Mouse (Mus musculus) limb, embryonic 11.5 days (tissue): ENCODE results near the gene Cpox. TPM values are rescaled to one million over a fixed set of nuclear protein-coding genes. Genes with fewer than 3 reads are reported as not detected.

Experiments
- ATAC-seq: fragments of 200-750 bp; cut with Nextera tagmentation; 2 replicates; pipeline ENCODE4 v1.8.0; 2017; ENCODE audit warnings: low read depth; ENCODE audit not compliant: insufficient number of reproducible peaks, low FRiP score, low TSS enrichment
- DNase-seq: peaks from one replicate; pipeline ENCODE4 v3.0.0-alpha.2; 2015; ENCODE audit warnings: low spot score
- H3K27ac ChIP-seq: fragments of 300-500 bp; sonication (generic); replicated peaks from 2 replicates; pipeline ENCODE4 v1.5.1; 2014; ENCODE audit warnings: low read depth, mild to moderate bottlenecking, low read length
- H3K27me3 ChIP-seq: fragments of 300-500 bp; sonication (generic); 2 replicates; pipeline ENCODE4 v1.6.1; 2014; ENCODE audit warnings: mild to moderate bottlenecking, low read length, mixed read lengths; ENCODE audit not compliant: control insufficient read depth, insufficient read depth
- H3K36me3 ChIP-seq: fragments of 300-500 bp; sonication (generic); 2 replicates; pipeline ENCODE4 v1.6.1; 2014; ENCODE audit warnings: mild to moderate bottlenecking, low read length, moderate library complexity, mixed read lengths; ENCODE audit not compliant: control insufficient read depth, insufficient read depth
- H3K4me1 ChIP-seq: fragments of 300-500 bp; sonication (generic); 2 replicates; pipeline ENCODE4 v1.6.1; 2014; ENCODE audit warnings: low read length, mixed read lengths; ENCODE audit not compliant: control insufficient read depth, insufficient read depth
- H3K4me2 ChIP-seq: fragments of 300-500 bp; sonication (generic); 2 replicates; pipeline ENCODE4 v1.6.1; 2014; ENCODE audit warnings: low read depth, mild to moderate bottlenecking, moderate library complexity; ENCODE audit not compliant: severe bottlenecking
- H3K4me3 ChIP-seq: fragments of 300-500 bp; sonication (generic); 2 replicates; pipeline ENCODE4 v1.5.1; 2014; ENCODE audit warnings: low read depth, low read length
- H3K9ac ChIP-seq: fragments of 300-500 bp; sonication (generic); 2 replicates; pipeline ENCODE4 v1.6.1; 2014; ENCODE audit warnings: mild to moderate bottlenecking, low read length
- H3K9me3 ChIP-seq: fragments of 300-500 bp; sonication (generic); 2 replicates; pipeline ENCODE4 v1.6.1; 2016; ENCODE audit warnings: low read length; ENCODE audit not compliant: control insufficient read depth
- WGBS: fragments of 180-500 bp; shearing (Covaris S2); extraction: QIAGEN DNeasy Blood & Tissue Kit; methylation state at CpG from one replicate; pipeline ENCODE4 v1.1.7; 2014; 5-methylcytosine and 5-hydroxymethylcytosine counted together
- polyA plus RNA-seq: library from polyadenylated mRNA; unstranded; fragments of >200 nt; fragmentation: Nextera tagmentation; extraction: Ambion mirVana; gene quantifications from 2 replicates; pipeline ENCODE4 v1.2.1, GENCODE M21; 2014

The Cpox gene
- polyA plus RNA-seq: 21.9 and 23.5 TPM in 2 replicates

DNA sequence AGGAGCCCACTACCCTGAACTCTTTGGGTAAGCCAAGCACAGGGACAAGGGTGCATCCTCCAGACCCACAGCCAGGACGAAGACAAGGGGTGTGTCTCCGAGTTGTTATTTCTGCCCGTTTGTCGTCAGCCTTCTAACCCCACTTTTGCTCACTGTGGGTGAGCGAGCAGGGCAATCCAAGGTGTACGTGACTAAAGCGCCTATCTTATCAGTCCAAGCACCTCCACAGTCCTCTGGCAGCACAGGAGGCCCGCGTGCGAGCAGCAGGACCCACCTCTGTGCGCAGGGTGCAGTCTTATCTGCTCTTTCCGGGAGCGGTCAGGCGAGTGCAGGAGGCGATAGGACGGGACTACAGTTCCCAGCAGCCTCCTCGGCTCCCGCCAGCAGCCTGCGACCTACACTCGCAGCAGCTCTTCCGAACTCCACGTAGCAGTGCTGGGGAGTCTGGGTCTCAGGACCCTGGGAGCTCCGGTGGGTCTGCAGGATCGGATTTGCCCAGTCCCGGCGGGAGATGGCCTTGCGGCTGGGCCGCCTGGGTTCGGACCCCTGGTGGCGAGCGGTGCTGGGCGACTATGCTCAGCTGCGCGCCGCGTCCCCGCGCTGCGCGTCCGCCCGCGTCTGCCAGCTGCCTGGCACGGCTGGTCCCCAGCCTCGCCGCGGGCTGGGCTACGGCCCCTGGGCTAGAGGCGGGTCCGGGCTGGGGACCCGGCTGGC lies at the start of gene Cpox:
Cpox (plus strand) TSS at position 376 of the 714 bp plus-strand sequence.
- WGBS: under 1% methylated on average over 51 of the region's 51 CpGs
- Histone ChIP-seq H3K36me3 (peaks cover 7% of the 10 kb centered on the region; the same call in 1 of the 2 replicates), H3K27ac (peak within 1 kb of the TSS; percentile 59; the same call in 1 of the 2 replicates), H3K4me1 (no peaks in the 10 kb centered on the region), H3K4me3 (peak within 1 kb of the TSS; percentile 87), H3K9ac (peak within 1 kb of the TSS; percentile 82), H3K4me2 (peak within 1 kb of the TSS; percentile 79), H3K9me3 (no peaks in the 10 kb centered on the region), H3K27me3 (no peaks in the 10 kb centered on the region)
- DNase-seq: peak; percentile 86
- ATAC-seq: peak; percentile 98

DNA sequence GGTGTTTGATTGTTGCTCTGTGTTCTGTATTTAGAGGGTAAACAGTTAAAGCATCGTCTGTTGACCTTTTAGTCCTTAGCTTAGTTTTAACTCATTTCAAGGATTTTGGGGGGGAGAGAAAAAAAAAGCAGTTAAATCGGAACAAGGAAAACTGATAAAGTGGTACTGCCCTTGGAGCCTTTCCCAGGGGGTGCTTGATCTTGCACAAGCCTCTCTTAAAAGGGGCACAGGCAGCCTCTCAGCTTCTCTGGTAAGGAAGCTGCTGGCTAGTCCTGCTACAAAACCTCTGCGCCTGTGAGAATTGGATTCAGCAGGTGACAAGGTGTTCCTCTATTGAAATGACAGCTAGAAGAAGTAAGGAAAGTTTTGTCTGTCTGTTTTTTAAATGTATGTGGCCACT lies 47.7 kb upstream of the Cpox start:
- no peaks in the 10 kb centered on the region for H3K36me3 ChIP-seq
- H3K4me1 ChIP-seq: no peaks in the 10 kb centered on the region
- no peak overlapping the region for H3K4me3 ChIP-seq
- no peak for DNase-seq
- H3K9me3 ChIP-seq: no peaks in the 10 kb centered on the region
- no peak for ATAC-seq
- H3K27ac ChIP-seq: no peak overlapping the region
- no peak overlapping the region for H3K4me2 ChIP-seq
- no peak overlapping the region for H3K9ac ChIP-seq
- 84% methylated on average over 3 of the region's 3 CpGs for WGBS
- no peaks in the 10 kb centered on the region for H3K27me3 ChIP-seq

DNA sequence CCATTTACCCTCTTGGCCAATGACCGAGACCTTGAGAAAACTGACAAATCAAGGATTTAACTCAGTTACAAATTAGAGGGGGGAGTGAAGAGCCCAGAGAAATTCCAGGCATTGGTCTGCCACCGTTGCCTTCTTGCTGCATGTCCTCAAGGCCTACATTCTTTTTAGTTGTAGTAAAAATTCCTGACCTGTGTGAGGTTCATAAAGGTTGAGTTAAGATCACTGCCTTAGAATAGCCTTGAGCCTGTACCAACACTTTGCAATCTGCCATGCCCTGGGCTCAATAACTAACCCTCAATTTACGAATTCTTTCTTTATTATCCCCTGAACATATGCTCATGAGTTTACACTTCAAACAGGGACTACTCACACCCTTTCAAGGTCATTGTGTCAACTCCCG lies 47.0 kb upstream of the Cpox start:
- DNase-seq (no peak), ATAC-seq (no peak)
- H3K4me2 ChIP-seq: no peak overlapping the region
- H3K9me3 ChIP-seq: no peaks in the 10 kb centered on the region
- no peak overlapping the region for H3K27ac ChIP-seq
- no peak overlapping the region for H3K4me3 ChIP-seq
- no peak overlapping the region for H3K9ac ChIP-seq
- H3K36me3 ChIP-seq: no peaks in the 10 kb centered on the region
- H3K4me1 ChIP-seq: no peaks in the 10 kb centered on the region
- 49% methylated on average over 4 of the region's 4 CpGs for WGBS
- H3K27me3 ChIP-seq: no peaks in the 10 kb centered on the region

DNA sequence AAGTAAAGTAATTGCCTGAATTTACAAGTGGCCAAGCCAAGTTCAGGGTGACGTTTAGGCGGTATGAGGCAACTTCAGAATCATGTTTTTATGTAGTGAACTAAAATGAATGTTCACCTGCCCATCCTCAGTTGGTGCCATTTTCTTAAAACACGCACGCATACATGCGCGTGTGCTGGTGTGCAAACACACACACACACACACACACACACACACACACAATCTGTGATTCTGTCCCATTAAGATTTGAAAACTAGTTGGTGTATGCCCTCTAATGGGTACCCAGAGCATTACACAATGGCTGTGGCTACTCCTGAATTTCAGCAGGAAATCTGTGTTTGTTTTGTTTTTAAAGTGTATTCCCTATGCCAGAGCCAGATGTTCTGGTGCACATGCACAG lies 46.1 kb upstream of the Cpox start:
- ATAC-seq: no peak
- H3K36me3 ChIP-seq: no peaks in the 10 kb centered on the region
- no peak overlapping the region for H3K27ac ChIP-seq
- no peaks in the 10 kb centered on the region for H3K4me1 ChIP-seq
- H3K4me2 ChIP-seq: no peak overlapping the region
- no peaks in the 10 kb centered on the region for H3K9me3 ChIP-seq
- no peaks in the 10 kb centered on the region for H3K27me3 ChIP-seq
- no peak overlapping the region for H3K4me3 ChIP-seq
- DNase-seq: peak; percentile 32
- 84% methylated on average over 6 of the region's 6 CpGs for WGBS
- H3K9ac ChIP-seq: no peak overlapping the region

DNA sequence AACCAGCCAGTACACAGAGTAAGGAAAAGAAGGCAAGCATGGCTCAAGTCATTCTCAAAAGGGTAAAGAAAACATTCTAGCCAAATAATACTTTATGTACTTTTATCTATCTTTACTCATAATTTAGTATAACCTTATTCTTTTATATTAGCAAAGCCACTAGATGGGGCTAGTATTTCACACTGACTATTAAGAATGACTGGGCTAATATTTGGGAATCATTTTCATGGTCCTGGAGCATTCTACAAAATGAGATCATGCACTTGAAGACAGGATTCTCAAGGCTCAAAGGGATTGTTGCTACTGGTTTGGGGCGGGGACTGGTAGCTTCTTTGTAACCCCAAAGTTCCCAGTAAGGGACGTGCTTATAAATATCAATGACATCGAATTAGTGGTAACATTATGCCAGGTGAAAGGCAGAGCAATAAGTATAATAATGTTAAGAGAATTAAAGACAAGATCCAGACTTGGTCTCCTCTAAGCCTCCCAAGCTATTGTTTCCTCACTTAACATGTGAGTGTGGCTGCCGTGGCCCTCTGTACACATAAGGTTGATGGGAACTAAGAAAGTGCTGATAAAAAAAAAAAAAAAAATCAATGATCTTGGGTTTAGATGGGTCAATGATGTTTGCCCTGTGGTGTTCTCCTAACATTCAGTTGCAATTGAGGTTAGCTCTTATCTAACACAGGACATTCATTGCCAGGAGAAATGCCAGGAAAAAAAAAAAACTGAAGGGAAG lies 42.3 kb upstream of the Cpox start:
- no peak overlapping the region for H3K4me3 ChIP-seq
- ATAC-seq: no peak
- no peaks in the 10 kb centered on the region for H3K9me3 ChIP-seq
- no peaks in the 10 kb centered on the region for H3K27me3 ChIP-seq
- no peak for DNase-seq
- H3K4me1 ChIP-seq: no peaks in the 10 kb centered on the region
- H3K4me2 ChIP-seq: no peak overlapping the region
- H3K36me3 ChIP-seq: no peaks in the 10 kb centered on the region
- WGBS: 90% methylated on average over 4 of the region's 4 CpGs
- no peak overlapping the region for H3K27ac ChIP-seq
- H3K9ac ChIP-seq: no peak overlapping the region

DNA sequence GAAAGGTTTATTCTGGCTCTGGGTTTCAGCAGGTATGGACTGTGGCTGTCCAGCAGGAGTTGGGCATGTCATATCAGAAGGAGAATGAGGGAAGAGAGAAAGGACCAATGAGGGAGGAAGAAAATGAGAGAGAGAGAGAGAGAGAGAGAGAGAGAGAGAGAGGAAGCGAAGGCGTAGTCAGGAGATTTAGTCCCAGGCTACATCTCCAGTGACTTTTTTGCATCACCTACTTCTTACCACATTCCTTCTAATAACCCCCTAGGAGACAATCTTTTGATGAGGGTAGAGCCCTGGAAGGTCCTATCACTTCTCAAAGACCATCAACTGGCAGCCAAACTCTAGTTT lies 41.8 kb upstream of the Cpox start:
- 93% methylated on average over 2 of the region's 2 CpGs for WGBS
- Histone ChIP-seq H3K4me2 (no peak overlapping the region), H3K36me3 (no peaks in the 10 kb centered on the region), H3K9ac (no peak overlapping the region), H3K4me3 (no peak overlapping the region), H3K9me3 (no peaks in the 10 kb centered on the region), H3K4me1 (no peaks in the 10 kb centered on the region), H3K27ac (no peak overlapping the region), H3K27me3 (no peaks in the 10 kb centered on the region)
- ATAC-seq: no peak
- no peak for DNase-seq

DNA sequence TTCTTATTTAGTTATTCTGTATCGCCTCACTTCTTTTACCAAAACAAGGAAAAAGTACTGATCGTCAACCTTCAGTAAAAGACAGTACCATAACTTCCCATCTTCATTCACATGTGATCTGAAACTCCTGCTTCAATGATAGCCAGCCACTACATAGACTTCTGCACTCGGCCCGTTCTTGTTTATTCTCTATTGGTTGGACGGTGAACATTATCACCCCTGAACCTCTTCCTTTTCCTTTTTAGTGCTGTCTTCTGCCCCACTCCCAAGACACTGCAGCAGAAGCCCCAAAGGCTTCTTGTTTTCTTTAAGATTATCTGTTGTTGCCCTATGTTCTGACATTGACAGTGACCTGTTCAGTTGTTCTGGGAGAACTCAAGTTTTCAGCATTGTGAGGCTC lies 41.1 kb upstream of the Cpox start:
- H3K4me3 ChIP-seq: no peak overlapping the region
- H3K9me3 ChIP-seq: no peaks in the 10 kb centered on the region
- no peak overlapping the region for H3K9ac ChIP-seq
- WGBS: 91% methylated on average over 5 of the region's 5 CpGs
- no peak for ATAC-seq
- H3K4me1 ChIP-seq: no peaks in the 10 kb centered on the region
- H3K27ac ChIP-seq: no peak overlapping the region
- no peaks in the 10 kb centered on the region for H3K36me3 ChIP-seq
- DNase-seq: no peak
- H3K27me3 ChIP-seq: no peaks in the 10 kb centered on the region
- H3K4me2 ChIP-seq: no peak overlapping the region

DNA sequence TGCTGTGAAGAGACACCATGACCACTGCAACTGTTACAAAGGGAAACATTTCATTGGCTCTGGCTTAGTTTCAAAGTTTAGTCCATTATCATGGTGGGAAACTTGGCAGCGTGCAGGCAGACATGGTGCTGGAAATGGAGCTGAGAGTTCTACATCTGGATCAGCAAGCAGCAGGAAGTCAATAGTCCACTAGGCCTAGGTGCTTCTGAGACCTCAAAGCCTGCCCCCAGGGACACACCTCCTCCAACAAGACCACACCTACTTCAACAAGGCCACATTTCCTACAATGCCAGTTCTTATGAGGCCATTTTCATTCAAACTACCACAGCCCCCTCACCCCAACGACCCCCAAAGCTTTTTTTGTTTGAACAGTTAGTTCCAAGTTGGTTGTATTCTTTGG lies 40.4 kb upstream of the Cpox start:
- no peaks in the 10 kb centered on the region for H3K9me3 ChIP-seq
- H3K9ac ChIP-seq: no peak overlapping the region
- ATAC-seq (no peak), DNase-seq (no peak)
- H3K27me3 ChIP-seq: no peaks in the 10 kb centered on the region
- 73% methylated on average over 2 of the region's 2 CpGs for WGBS
- H3K27ac ChIP-seq: no peak overlapping the region
- no peaks in the 10 kb centered on the region for H3K4me1 ChIP-seq
- no peak overlapping the region for H3K4me2 ChIP-seq
- no peak overlapping the region for H3K4me3 ChIP-seq
- H3K36me3 ChIP-seq: no peaks in the 10 kb centered on the region
